Mouse (Mus musculus) CH12.LX (cell line): ENCODE data around the gene Mob3b. TPM values are rescaled to one million over a fixed set of nuclear protein-coding genes. Genes with fewer than 3 reads are reported as not detected.

Experiments
- DNase-seq: peaks from one replicate; pipeline ENCODE4 v3.0.0-alpha.2; 2013; ENCODE audit errors: extremely low read depth
- H3K27ac ChIP-seq: 2 replicates; pipeline ENCODE4 v1.5.1; 2012; ENCODE audit warnings: low read depth, mild to moderate bottlenecking, control low read depth, moderate library complexity; ENCODE audit not compliant: insufficient read depth
- H3K27me3 ChIP-seq: replicated peaks from 2 replicates; pipeline ENCODE3; 2012; ENCODE audit warnings: inconsistent platforms
- H3K36me3 ChIP-seq, 2 experiments: replicated peaks in 1 of 2; 2 replicates each; pipeline versions ENCODE3 to v1.6.1; 2012; ENCODE audit warnings: inconsistent platforms in 1 of 2, low read length in 1 of 2, mild to moderate bottlenecking in 1 of 2, mixed read lengths in 1 of 2, moderate library complexity in 1 of 2; ENCODE audit not compliant: control insufficient read depth in 1 of 2, insufficient read depth in 1 of 2
- H3K4me1 ChIP-seq, 2 experiments: 2 replicates each; pipeline ENCODE4 v1.6.1; 2012; ENCODE audit warnings: inconsistent platforms in 1 of 2, moderate library complexity in 1 of 2; ENCODE audit not compliant: insufficient read depth in 2 of 2, control insufficient read depth in 1 of 2
- H3K4me2 ChIP-seq: 2 replicates; pipeline ENCODE4 v1.6.1; 2012; ENCODE audit warnings: low read depth, mild to moderate bottlenecking, control low read depth; ENCODE audit not compliant: poor library complexity, insufficient read depth, severe bottlenecking
- H3K4me3 ChIP-seq, 3 experiments: fragments of 150-350 bp in 1 of 3; sonication (generic) in 1 of 3; replicated peaks in 1 of 3; 2 replicates each; pipeline versions ENCODE3 to v1.5.1; 2011 to 2012; ENCODE audit warnings: low read depth in 2 of 3, low read length in 2 of 3, mild to moderate bottlenecking in 2 of 3, moderate library complexity in 2 of 3, control low read depth in 1 of 3, improper control_type of control experiment in 1 of 3, inconsistent platforms in 1 of 3, mixed read lengths in 1 of 3; ENCODE audit not compliant: poor library complexity in 1 of 3
- H3K79me2 ChIP-seq: replicated peaks from 2 replicates; pipeline ENCODE4 v1.6.1; 2012; ENCODE audit warnings: mild to moderate bottlenecking, moderate library complexity; ENCODE audit not compliant: control insufficient read depth, poor library complexity, insufficient read depth, severe bottlenecking; ENCODE audit errors: extremely low read depth
- H3K9ac ChIP-seq: 2 replicates; pipeline ENCODE4 v1.6.1; 2012; ENCODE audit warnings: low read depth, mild to moderate bottlenecking, control low read depth, moderate library complexity; ENCODE audit not compliant: insufficient read depth
- H3K9me3 ChIP-seq: replicated peaks from 2 replicates; pipeline ENCODE3; 2012; ENCODE audit warnings: low read length, inconsistent platforms, mixed read lengths
- CHD1 ChIP-seq: IDR thresholded peaks from 2 replicates; pipeline ENCODE4 v1.6.1; 2012; ENCODE audit warnings: low read depth, low read length, improper control_type of control experiment, inconsistent platforms
- CTCF ChIP-seq, 2 experiments: IDR thresholded peaks in 1 of 2; conservative IDR thresholded peaks in 1 of 2; 2 replicates each; pipeline ENCODE4 v1.5.1; 2011 to 2012; ENCODE audit warnings: low read depth in 2 of 2, low read length in 2 of 2, improper control_type of control experiment in 1 of 2, inconsistent platforms in 1 of 2, mild to moderate bottlenecking in 1 of 2, moderate library complexity in 1 of 2
- E2F4 ChIP-seq: IDR thresholded peaks from 2 replicates; pipeline ENCODE4 v1.6.1; 2011; ENCODE audit warnings: low read depth, low read length, improper control_type of control experiment; ENCODE audit not compliant: insufficient replicate concordance
- JUN ChIP-seq: IDR thresholded peaks from 2 replicates; pipeline ENCODE4 v1.6.1; 2011; ENCODE audit warnings: low read depth, mild to moderate bottlenecking, low read length, improper control_type of control experiment, moderate library complexity; ENCODE audit not compliant: insufficient read depth
- JUND ChIP-seq: conservative IDR thresholded peaks from 2 replicates; pipeline ENCODE4 v1.6.1; 2011; ENCODE audit warnings: low read depth, low read length, improper control_type of control experiment
- MAFK ChIP-seq: IDR thresholded peaks from 2 replicates; pipeline ENCODE4 v1.6.1; 2011; ENCODE audit warnings: low read length, improper control_type of control experiment; ENCODE audit not compliant: insufficient replicate concordance
- MAZ ChIP-seq: IDR thresholded peaks from 2 replicates; pipeline ENCODE4 v1.6.1; 2012; ENCODE audit warnings: low read depth, mild to moderate bottlenecking, inconsistent platforms, low read length, improper control_type of control experiment, moderate library complexity
- MYC ChIP-seq: IDR thresholded peaks from 2 replicates; pipeline ENCODE4 v1.6.1; 2011; ENCODE audit warnings: low read depth, mild to moderate bottlenecking, improper control_type of control experiment, low read length
- PAX5 ChIP-seq: IDR thresholded peaks from 2 replicates; pipeline ENCODE4 v1.6.1; 2012; ENCODE audit warnings: low read length, inconsistent platforms, mixed read lengths
- POLR2A ChIP-seq: IDR thresholded peaks from 2 replicates; pipeline ENCODE4 v1.6.1; 2011; ENCODE audit warnings: low read depth, mild to moderate bottlenecking, improper control_type of control experiment, low read length
- POLR2AphosphoS2 ChIP-seq: IDR thresholded peaks from 2 replicates; pipeline ENCODE4 v1.6.1; 2011; ENCODE audit warnings: low read depth, low read length, improper control_type of control experiment
- RAD21 ChIP-seq: IDR thresholded peaks from 2 replicates; pipeline ENCODE4 v1.6.1; 2011; ENCODE audit warnings: low read depth, mild to moderate bottlenecking, low read length, improper control_type of control experiment, moderate library complexity
- SMC3 ChIP-seq: IDR thresholded peaks from 2 replicates; pipeline ENCODE4 v1.6.1; 2011; ENCODE audit warnings: low read depth, low read length, improper control_type of control experiment
- TCF12 ChIP-seq: IDR thresholded peaks from 2 replicates; pipeline ENCODE4 v1.6.1; 2014; ENCODE audit warnings: low read depth, mild to moderate bottlenecking, inconsistent platforms, low read length, improper control_type of control experiment
- ZC3H11A ChIP-seq: IDR thresholded peaks from 2 replicates; pipeline ENCODE4 v1.6.1; 2012; ENCODE audit warnings: low read depth, mild to moderate bottlenecking, inconsistent platforms, low read length, improper control_type of control experiment
- ZNF384 ChIP-seq: IDR thresholded peaks from 2 replicates; pipeline ENCODE4 v1.6.1; 2012; ENCODE audit warnings: low read depth, low read length, improper control_type of control experiment, inconsistent platforms
- dilution Hi-C: fragments of 300-500 bp; cut with MboI; formaldehyde crosslinking; loops from 2 replicates; pipeline ENCODE4 v1.14.3; 2020; ENCODE audit warnings: low sequenced_read_pairs; ENCODE audit not compliant: extremely low pct_unique_long_range_greater_than_20kb, extremely low pct_ligation_motif_present
- in situ Hi-C: fragments of 300-500 bp; cut with MboI; formaldehyde crosslinking; loops from 3 replicates; pipeline ENCODE4 v1.14.3; 2019; ENCODE audit warnings: low sequenced_read_pairs, low pct_ligation_motif_present, low pct_unique_long_range_greater_than_20kb, mixed read lengths
- polyA plus RNA-seq: library from polyadenylated mRNA; unstranded; fragments of >175 nt; gene quantifications from 2 replicates; pipeline ENCODE4 v1.2.1, GENCODE M21; 2012; ENCODE audit warnings: low read depth; ENCODE audit not compliant: insufficient read length
- total RNA-seq, 2 experiments: library from RNA; depleted of rRNA; stranded (reverse); fragments of 300-350 nt in 1 of 2; fragments of >200 nt in 1 of 2; gene quantifications; 2 replicates each; pipeline ENCODE4 v1.2.3; 2012 to 2014

The Mob3b gene
- total and polyA plus RNA-seq, 3 experiments: 3.5 to 11.7 (median 11.0) TPM

DNA sequence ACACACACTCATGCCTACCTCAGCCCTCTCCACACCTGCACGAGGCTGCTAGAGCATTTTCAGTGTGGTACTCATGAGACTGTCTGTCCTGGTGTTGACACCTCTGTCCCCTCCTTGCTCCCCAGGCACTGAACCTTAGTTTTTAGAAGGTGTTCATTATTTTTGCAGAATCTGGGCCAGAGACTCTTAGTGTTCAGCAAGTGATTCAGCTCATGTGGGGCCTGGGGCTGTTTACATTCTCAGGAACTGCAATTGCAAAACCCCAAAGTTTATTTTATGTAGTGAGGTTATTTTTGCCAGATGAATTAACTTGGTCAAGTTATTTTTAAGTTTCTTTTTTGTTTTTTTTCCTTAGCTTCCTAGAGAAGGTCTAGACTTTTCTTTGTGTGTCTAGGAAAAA lies 16.3 kb upstream of the Mob3b start:
- TF ChIP-seq ZNF384 (no peak), POLR2A (no peak)
- no peak for DNase-seq
- dilution Hi-C loops (no loop called here), in situ Hi-C loops (no loop called here)
- H3K79me2 ChIP-seq: no peaks in the 10 kb centered on the region
- H3K4me3 ChIP-seq: no peak overlapping the region
- no peaks in the 10 kb centered on the region for H3K36me3 ChIP-seq
- H3K27me3 ChIP-seq: no peaks in the 10 kb centered on the region
- H3K9me3 ChIP-seq: no peaks in the 10 kb centered on the region
- no peak overlapping the region for H3K27ac ChIP-seq
- H3K4me1 ChIP-seq: peaks cover 0 to 4% of the 10 kb centered on the region in 2 experiments; a peak in 1 of 4 replicates
- no peak overlapping the region for H3K9ac ChIP-seq
- H3K4me2 ChIP-seq: no peak overlapping the region

DNA sequence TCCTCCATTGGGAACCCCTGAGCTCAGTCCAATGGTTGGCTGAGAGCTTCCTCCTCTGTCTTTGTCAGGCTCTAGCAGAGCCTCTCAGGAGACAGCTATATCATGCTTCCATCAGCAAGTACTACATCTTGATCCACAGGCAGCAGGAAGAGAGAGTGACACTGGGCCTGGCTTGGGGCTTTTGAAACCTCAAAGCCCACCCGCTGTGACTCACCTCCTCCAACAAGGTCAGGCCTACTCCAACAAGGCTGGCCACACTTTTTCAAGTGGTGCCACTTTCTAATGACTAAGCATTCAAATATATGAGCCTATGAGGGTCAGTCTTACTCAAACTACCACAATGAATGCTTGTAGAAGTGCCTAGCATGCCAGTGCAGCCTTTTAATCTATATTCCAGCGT lies 15.2 kb upstream of the Mob3b start:
- TF ChIP-seq MAFK: no peak
- no peak for TF ChIP-seq JUND
- TF ChIP-seq, all 38 proteins: peak for 0
- no peak overlapping the region for H3K9ac ChIP-seq
- H3K27ac ChIP-seq: no peak overlapping the region
- H3K4me2 ChIP-seq: no peak overlapping the region
- in situ Hi-C loops (no loop called here), dilution Hi-C loops (no loop called here)
- H3K27me3 ChIP-seq: no peaks in the 10 kb centered on the region
- no peaks in the 10 kb centered on the region for H3K9me3 ChIP-seq
- no peak for DNase-seq
- no peak overlapping the region for H3K4me3 ChIP-seq
- H3K79me2 ChIP-seq: no peaks in the 10 kb centered on the region
- H3K36me3 ChIP-seq: no peaks in the 10 kb centered on the region
- peaks cover 0 to 4% of the 10 kb centered on the region in 2 experiments; a peak in 1 of 4 replicates for H3K4me1 ChIP-seq

DNA sequence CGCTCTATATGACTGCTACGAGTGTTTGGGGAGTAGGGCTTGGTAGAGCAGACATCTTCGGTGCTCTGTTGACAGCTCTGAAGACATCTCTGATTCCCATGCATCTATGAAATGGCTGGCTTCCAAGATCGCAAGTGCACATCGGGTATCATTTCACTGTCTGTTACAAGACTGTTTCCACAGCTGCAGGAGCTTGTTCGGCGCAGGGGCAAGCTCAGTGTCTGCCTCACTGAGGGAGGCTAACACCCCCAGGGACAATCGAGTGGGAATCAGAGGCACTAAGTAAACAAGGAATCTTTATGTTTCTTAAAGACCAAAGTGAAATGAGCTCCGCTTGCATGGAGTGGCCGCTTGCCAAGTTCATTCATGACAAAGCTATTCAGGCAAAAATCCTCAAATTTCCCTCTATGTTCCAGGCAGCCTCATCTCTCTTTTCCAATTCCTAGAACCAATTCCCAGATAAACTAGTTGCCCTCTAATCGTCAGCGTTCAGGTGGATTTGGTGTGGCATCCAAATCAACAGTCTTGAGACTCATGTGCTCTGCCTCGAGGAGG lies 12.4 kb upstream of the Mob3b start:
- TF ChIP-seq POLR2AphosphoS2 (no peak), CTCF (conservative IDR thresholded peaks at IDR 0.05 in 1 of 2, IDR thresholded peaks at IDR 0.05 in 1 of 2; ENCODE audit: low read depth in 2 of 2, low read length in 2 of 2) (no peak), TCF12 (no peak), SMC3 (no peak), MAZ (no peak), CHD1 (no peak), RAD21 (no peak), ZC3H11A (no peak), MYC (no peak), E2F4 (no peak), JUN (no peak), PAX5 (no peak)
- TF ChIP-seq, all 38 proteins: peak for 0
- H3K36me3 ChIP-seq: no peaks in the 10 kb centered on the region
- in situ Hi-C loops (no loop called here), dilution Hi-C loops (no loop called here)
- DNase-seq: no peak
- no peak overlapping the region for H3K4me3 ChIP-seq
- H3K4me1 ChIP-seq: peaks cover 5 to 21% of the 10 kb centered on the region in 2 experiments; a peak in 3 of 4 replicates
- no peaks in the 10 kb centered on the region for H3K9me3 ChIP-seq
- no peak overlapping the region for H3K27ac ChIP-seq
- H3K79me2 ChIP-seq: no peaks in the 10 kb centered on the region
- no peak overlapping the region for H3K4me2 ChIP-seq
- no peak overlapping the region for H3K9ac ChIP-seq
- no peaks in the 10 kb centered on the region for H3K27me3 ChIP-seq
